Mouse (Mus musculus) forebrain, embryonic 10.5 days (tissue): ENCODE data around the gene Ppm1f. TPM values are rescaled to one million over a fixed set of nuclear protein-coding genes. Genes with fewer than 3 reads are reported as not detected.
A peak's percentile ranks its signal among the peaks of the same experiment; 100 is the strongest.
"Not testable (repeated sequence)": the region's sequence is repeated elsewhere in the genome, so short reads cannot be mapped to it uniquely, and the experiment has no call there.

Source experiments
- DNase-seq: peaks from one replicate; pipeline ENCODE4 v3.0.0-alpha.2; 2017; ENCODE audit warnings: low spot score; ENCODE audit errors: extremely low spot score
- H3K27ac ChIP-seq: fragments of 300-500 bp; sonication (generic); 2 replicates; pipeline ENCODE4 v1.5.1; 2016; ENCODE audit warnings: mild to moderate bottlenecking
- H3K27me3 ChIP-seq: fragments of 300-500 bp; sonication (generic); 2 replicates; pipeline ENCODE4 v1.6.1; 2016; ENCODE audit warnings: mild to moderate bottlenecking; ENCODE audit not compliant: poor library complexity, severe bottlenecking
- H3K36me3 ChIP-seq: fragments of 300-500 bp; sonication (generic); replicated peaks from 2 replicates; pipeline ENCODE4 v1.6.1; 2016; ENCODE audit warnings: mild to moderate bottlenecking, moderate library complexity
- H3K4me1 ChIP-seq: fragments of 300-500 bp; sonication (generic); 2 replicates; pipeline ENCODE4 v1.6.1; 2016
- H3K4me3 ChIP-seq: fragments of 300-500 bp; sonication (generic); 2 replicates; pipeline ENCODE4 v1.5.1; 2016; ENCODE audit warnings: mild to moderate bottlenecking, moderate library complexity
- H3K9me3 ChIP-seq: fragments of 300-500 bp; sonication (generic); 2 replicates; pipeline ENCODE4 v1.6.1; 2016; ENCODE audit warnings: mild to moderate bottlenecking, moderate library complexity
- WGBS: fragments of 180-500 bp; shearing (Covaris S2); methylation state at CpG from one replicate; pipeline ENCODE4 v1.1.7; 2016; 5-methylcytosine and 5-hydroxymethylcytosine counted together
- polyA plus RNA-seq: library from polyadenylated mRNA; unstranded; fragments of >200 nt; fragmentation: Nextera tagmentation; extraction: Ambion mirVana; gene quantifications from 2 replicates; pipeline ENCODE4 v1.2.1, GENCODE M21; 2016

Ppm1f gene
- polyA plus RNA-seq, 1 experiment from 2014 or later = 29.0 TPM

DNA sequence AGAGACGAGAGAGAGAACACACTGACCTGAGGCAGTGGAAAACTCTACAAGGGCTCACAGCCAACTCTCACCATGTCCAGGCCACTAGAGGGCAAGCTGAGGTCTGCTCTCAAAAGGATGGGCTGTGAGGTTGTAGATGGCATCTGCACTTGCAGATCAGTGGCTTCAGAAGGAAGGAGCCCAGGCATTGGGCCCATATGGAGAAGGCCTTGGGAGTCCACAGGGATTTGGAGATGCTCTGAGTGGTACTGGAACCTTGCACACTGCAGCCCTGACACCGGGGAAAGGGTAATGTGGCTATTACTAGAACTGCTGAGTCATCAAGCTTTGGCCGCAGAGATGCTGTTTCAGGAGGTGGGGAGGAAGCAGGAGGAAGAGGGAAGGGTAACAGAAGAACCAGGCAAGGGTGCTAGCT, 24.8 kb downstream of the Ppm1f start:
- no peaks in the 10 kb centered on the region for H3K9me3 ChIP-seq
- H3K4me3 ChIP-seq = no peak overlapping the region
- no peak overlapping the region for H3K27ac ChIP-seq
- H3K4me1 ChIP-seq = peaks cover 1% of the 10 kb centered on the region
- peaks cover 93% of the 10 kb centered on the region for H3K36me3 ChIP-seq
- H3K27me3 ChIP-seq = no peaks in the 10 kb centered on the region
- DNase-seq = no peak
- WGBS = 83% methylated on average over 3 of the region's 3 CpGs

DNA sequence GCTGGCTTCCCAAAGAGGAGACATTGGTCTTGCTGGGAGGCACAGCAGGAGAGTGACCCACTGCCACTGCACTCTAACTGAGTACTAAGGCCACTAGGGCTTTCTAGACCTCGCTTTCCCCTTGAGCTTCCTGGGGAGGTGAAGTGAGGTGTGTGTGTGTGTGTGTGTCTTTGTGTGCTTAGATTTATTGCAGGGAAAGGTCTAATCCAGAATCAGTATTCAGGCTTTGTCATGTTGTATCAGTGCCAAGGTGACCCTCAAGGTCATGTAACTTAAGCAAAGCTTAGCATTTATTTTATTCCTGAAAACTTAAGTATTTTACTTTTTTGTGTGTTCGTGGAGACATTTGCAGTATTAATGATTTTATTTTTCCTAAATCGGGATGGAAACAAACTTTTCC, 28.2 kb downstream of the Ppm1f start:
- Histone ChIP-seq H3K36me3 (peaks cover 64% of the 10 kb centered on the region), H3K27ac (no peak overlapping the region), H3K9me3 (no peaks in the 10 kb centered on the region), H3K4me1 (peaks cover 21% of the 10 kb centered on the region), H3K27me3 (no peaks in the 10 kb centered on the region), H3K4me3 (no peak overlapping the region)
- no peak for DNase-seq
- WGBS = 91% methylated on average over 3 of the region's 3 CpGs

DNA sequence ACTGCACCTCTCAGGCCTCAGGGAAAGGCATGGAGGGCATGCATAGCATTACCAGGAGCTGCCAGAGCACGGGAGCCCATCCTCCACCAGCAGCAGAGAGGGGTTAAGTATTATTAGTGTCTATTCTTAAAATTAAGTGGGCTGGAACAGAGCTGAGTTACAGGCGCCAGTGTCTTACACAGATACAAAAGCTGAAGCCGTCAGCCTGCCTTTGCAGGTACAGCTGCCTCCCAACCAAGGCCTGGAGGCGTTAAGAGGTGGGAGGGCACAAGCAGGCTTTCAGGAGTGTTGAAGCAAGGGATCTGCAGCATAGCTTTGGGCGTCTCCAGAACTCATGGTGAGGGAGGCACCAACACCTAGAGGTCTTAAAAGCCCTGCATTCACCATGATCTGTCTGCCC, 30.3 kb downstream of the Ppm1f start:
- H3K9me3 ChIP-seq = no peaks in the 10 kb centered on the region
- WGBS = 35% methylated on average over 5 of the region's 5 CpGs
- H3K27me3 ChIP-seq = no peaks in the 10 kb centered on the region
- H3K27ac ChIP-seq = 0 out of 2 replicates have a peak overlapping the region, but pooled peaks have one; percentile 2
- no peak for DNase-seq
- H3K36me3 ChIP-seq = peaks cover 44% of the 10 kb centered on the region
- no peak overlapping the region for H3K4me3 ChIP-seq
- H3K4me1 ChIP-seq = peaks cover 21% of the 10 kb centered on the region

DNA sequence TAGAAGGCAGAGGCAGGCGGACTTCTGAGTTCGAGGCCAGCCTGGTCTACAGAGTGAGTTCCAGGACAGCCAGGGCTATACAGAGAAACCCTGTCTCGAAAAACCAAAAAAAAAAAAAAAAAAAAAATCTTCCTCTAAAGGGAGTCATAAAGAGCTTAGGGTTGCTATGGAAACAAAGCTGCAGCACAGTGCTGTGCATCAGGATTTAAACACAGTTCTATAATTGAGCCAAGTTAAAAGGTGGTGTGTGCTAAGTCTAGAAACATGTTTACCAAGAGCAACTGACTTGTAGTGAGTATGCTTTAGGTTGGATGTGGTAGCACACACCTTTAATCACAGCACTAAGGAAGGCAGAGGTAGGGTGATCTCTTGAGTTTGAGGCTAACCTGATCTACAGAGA, 32.6 kb downstream of the Ppm1f start:
- H3K4me3 ChIP-seq, DNase-seq, H3K27me3 ChIP-seq, H3K27ac ChIP-seq, H3K9me3 ChIP-seq: not testable (repeated sequence)
- Histone ChIP-seq H3K36me3 (peaks cover 21% of the 10 kb centered on the region), H3K4me1 (peaks cover 21% of the 10 kb centered on the region)
- WGBS = 71% methylated on average over 3 of the region's 3 CpGs

DNA sequence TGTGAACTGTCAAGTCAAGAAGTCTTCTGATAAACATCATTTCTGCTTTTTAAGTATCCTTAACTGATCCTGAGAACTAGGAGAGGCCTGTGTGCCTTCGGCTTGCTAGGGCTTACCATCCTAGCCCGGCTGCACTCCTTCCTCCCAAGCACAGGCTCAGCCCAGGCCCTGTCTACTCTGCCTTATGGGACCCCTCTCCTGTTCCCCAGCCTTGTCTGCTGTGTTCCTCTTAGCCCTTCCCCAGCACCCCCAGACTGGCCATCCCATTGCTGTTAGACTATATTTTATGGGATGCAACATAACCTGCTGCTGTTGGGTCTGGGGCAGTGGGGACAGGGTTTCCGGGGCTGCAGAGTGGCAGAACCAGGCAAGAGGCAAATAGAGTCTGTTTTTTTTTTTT, 34.1 kb downstream of the Ppm1f start:
- peaks cover 5% of the 10 kb centered on the region; the same call in 1 of the 2 replicates for H3K9me3 ChIP-seq
- no peak for DNase-seq
- 95% methylated on average over 3 of the region's 3 CpGs for WGBS
- no peak overlapping the region for H3K27ac ChIP-seq
- peaks cover 9% of the 10 kb centered on the region; the same call in 1 of the 2 replicates for H3K36me3 ChIP-seq
- no peaks in the 10 kb centered on the region for H3K27me3 ChIP-seq
- no peak overlapping the region for H3K4me3 ChIP-seq
- H3K4me1 ChIP-seq = peaks cover 21% of the 10 kb centered on the region

DNA sequence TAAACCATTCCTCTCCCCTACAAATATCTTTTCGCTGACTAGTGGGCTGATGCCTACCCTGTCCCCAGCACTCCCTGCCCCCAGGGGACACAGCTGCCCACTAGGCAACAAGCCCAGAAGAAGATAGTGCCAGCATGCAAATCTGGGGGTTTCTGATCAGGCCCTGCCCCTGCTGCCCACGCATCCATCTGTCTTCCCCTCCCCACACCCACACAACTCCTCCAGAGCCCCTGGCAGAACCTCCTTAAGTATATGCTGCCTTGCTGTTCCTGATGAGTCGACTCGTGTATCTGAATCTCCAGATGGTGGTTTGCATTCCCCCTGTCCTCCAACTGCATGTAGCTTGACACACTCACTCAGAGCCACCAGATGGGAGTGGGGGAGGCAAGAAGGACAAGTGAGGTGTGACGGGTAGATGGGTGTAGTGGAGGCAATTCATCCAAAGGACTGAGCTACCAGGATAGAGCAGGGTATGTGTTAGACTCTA, 34.6 kb downstream of the Ppm1f start:
- Histone ChIP-seq H3K4me1 (peaks cover 21% of the 10 kb centered on the region), H3K9me3 (peaks cover 5% of the 10 kb centered on the region; the same call in 1 of the 2 replicates), H3K27ac (no peak overlapping the region), H3K36me3 (peaks cover 6% of the 10 kb centered on the region; the same call in 1 of the 2 replicates), H3K27me3 (no peaks in the 10 kb centered on the region), H3K4me3 (no peak overlapping the region)
- DNase-seq = no peak
- 84% methylated on average over 5 of the region's 5 CpGs for WGBS

DNA sequence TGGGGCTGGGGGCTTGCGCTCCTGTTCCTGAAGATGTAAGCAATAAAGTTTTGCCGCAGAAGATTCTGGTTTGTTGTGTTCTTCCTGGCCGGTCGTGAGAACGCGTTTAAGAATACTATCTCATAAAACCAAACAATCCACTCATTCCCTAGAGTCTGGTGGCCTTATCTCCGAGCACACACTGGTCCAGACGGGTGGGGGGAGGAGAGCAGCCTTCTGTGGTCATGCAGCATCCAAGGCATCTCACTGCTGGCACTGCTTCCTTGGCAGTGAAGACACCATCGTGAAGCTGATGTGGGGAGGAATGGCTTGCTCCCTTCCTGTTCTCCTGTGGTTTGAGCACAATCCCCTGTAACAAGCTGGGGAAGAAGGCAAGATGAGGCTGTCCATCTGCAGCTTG, 43.3 kb downstream of the Ppm1f start:
- Histone ChIP-seq H3K4me3 (no peak overlapping the region), H3K9me3 (peaks cover 8% of the 10 kb centered on the region; the same call in 1 of the 2 replicates), H3K27me3 (no peaks in the 10 kb centered on the region), H3K4me1 (no peaks in the 10 kb centered on the region), H3K36me3 (no peaks in the 10 kb centered on the region), H3K27ac (no peak overlapping the region)
- DNase-seq = no peak
- 94% methylated on average over 9 of the region's 9 CpGs for WGBS

DNA sequence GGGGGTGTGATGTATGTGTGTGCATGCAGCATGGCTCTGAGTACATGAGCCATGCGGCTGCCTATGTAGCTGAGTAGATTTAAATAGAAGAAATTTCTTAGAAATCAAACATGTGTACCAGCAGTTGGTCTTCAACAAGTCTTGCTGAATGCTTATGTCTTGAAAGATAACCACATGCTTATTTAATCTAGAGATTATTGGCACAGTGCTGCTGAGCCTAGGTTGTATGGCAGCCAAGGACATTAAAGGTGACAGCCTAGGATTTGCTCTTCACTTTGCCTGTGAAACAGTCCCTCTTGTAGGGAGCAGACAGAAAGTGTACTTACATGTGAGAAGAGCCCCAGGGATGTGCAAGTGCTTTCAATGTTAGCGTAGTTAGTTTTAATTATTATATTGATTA, 44.8 kb downstream of the Ppm1f start:
- WGBS = 94% methylated on average over 2 of the region's 2 CpGs
- DNase-seq = no peak

DNA sequence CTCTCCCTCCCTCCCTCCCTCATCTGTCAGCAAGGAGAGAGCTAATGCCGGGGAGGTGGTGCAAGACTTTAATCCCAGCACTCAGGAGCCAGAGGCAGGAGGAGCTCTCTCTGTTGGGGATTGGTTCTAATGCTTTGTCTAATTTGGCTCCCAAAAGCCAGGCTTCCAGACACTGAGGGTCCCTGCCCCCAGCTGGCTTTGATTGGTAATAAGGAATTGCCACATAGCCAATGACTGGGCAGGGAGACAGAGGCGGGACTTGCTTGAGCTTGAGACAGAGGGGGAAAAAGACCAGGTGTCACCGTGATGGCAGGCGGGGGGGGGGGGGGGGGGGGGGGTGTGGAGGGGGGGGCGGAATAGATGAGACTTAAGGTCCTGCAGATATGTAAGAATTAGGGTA, 62.3 kb downstream of the Ppm1f start:
- no peak overlapping the region for H3K27ac ChIP-seq
- H3K4me3 ChIP-seq = no peak overlapping the region
- H3K4me1 ChIP-seq = no peaks in the 10 kb centered on the region
- no peak for DNase-seq
- 29% methylated on average over 2 of the region's 5 CpGs for WGBS
- H3K36me3 ChIP-seq = no peaks in the 10 kb centered on the region
- no peaks in the 10 kb centered on the region for H3K27me3 ChIP-seq
- H3K9me3 ChIP-seq = no peaks in the 10 kb centered on the region; the same call in 1 of the 2 replicates

More for the DNA sequence above, 44.8 kb downstream of the Ppm1f start:
- Histone ChIP-seq H3K27me3 (no peaks in the 10 kb centered on the region), H3K4me1 (no peaks in the 10 kb centered on the region), H3K27ac (no peak overlapping the region), H3K9me3 (peaks cover 8% of the 10 kb centered on the region; the same call in 1 of the 2 replicates), H3K4me3 (no peak overlapping the region), H3K36me3 (no peaks in the 10 kb centered on the region)

DNA sequence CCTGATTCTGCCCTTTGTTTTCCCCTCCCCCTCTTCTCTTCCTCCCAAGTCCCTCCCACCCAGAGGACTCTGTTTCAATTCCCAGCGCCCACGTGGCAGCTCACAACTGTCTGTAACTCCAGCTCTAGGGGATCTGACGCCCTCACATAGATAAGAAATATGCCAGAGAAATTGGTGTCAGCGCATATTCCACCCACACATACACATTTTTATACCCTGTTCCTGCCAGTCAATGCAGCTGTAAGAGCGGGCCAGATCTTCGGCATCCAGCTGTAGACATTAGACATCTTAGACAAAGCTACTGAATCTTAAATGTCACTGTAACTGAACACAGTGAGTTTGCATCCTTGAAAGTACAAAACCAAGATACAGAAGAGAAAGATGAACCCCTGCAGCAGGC, 63.6 kb downstream of the Ppm1f start:
- Histone ChIP-seq H3K4me1 (no peaks in the 10 kb centered on the region), H3K9me3 (no peaks in the 10 kb centered on the region; the same call in 1 of the 2 replicates)
- 85% methylated on average over 6 of the region's 6 CpGs for WGBS

DNA sequence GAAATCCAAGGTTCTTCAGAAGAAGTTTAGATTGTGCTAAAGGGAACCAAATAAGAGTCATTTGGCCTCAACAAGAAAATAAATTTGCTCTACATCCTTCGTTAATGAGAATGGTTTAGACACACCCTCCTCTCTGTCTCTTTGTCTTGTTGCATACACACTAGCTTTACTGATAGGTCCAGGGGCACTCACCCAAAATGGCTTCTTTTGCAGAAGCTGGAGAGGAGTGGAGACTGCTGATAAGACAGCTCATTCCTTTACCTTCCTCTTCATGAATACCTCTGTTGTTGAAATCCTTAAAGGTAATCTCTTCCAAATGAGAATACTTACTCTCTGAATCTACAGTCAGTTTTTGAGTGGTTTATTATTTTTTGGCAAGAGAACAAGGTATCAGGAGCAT, 68.9 kb downstream of the Ppm1f start:
- no peak for DNase-seq

More for the DNA sequence above, 63.6 kb downstream of the Ppm1f start:
- Histone ChIP-seq H3K36me3 (no peaks in the 10 kb centered on the region), H3K27ac (no peak overlapping the region), H3K27me3 (no peaks in the 10 kb centered on the region), H3K4me3 (no peak overlapping the region)
- no peak for DNase-seq

DNA sequence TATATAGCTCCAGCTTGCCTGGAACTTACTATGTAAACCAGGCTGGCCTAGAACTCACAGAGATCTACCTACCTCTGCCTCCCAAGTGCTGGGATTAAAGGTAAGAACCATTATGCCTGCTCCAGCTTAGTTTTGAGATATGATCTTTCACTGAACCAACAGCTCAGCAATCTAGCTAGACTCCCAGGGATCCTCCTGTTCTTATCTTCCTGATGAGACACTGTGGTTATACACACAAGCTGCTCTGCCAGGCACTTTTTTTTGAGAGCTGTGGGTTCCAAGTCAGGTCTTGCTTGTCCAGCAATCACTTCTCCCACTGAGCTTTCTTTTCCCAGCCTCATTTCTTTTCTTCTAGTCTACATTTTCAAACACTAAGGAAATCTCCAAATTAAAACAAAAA, 70.0 kb downstream of the Ppm1f start:
- Histone ChIP-seq H3K36me3 (no peaks in the 10 kb centered on the region), H3K27me3 (no peaks in the 10 kb centered on the region), H3K4me3 (no peak overlapping the region), H3K9me3 (no peaks in the 10 kb centered on the region), H3K27ac (no peak overlapping the region), H3K4me1 (no peaks in the 10 kb centered on the region)
- no peak for DNase-seq

More for the DNA sequence above, 68.9 kb downstream of the Ppm1f start:
- no peak overlapping the region for H3K27ac ChIP-seq
- no peak overlapping the region for H3K4me3 ChIP-seq
- no peaks in the 10 kb centered on the region for H3K4me1 ChIP-seq
- H3K36me3 ChIP-seq = no peaks in the 10 kb centered on the region
- H3K9me3 ChIP-seq = no peaks in the 10 kb centered on the region
- H3K27me3 ChIP-seq = no peaks in the 10 kb centered on the region
- WGBS = 64% methylated on average over 1 of the region's 1 CpGs
